Mouse (Mus musculus) kidney, postnatal 0 days (tissue): ENCODE measurements around the gene Perm1. TPM values are rescaled to one million over a fixed set of nuclear protein-coding genes. Genes with fewer than 3 reads are reported as not detected.

Experiments
- ATAC-seq: fragments of 200-750 bp; cut with Nextera tagmentation; replicated peaks from 2 replicates; pipeline ENCODE4 v1.8.0; 2017; ENCODE audit warnings: low read depth, moderate number of reproducible peaks, moderate TSS enrichment, moderate library complexity; ENCODE audit not compliant: low FRiP score
- DNase-seq: peaks from one replicate; pipeline ENCODE4 v3.0.0-alpha.2; 2016; ENCODE audit warnings: low spot score
- H3K27ac ChIP-seq: fragments of 300-500 bp; sonication (generic); 2 replicates; pipeline ENCODE4 v1.5.1; 2014; ENCODE audit warnings: mild to moderate bottlenecking
- H3K27me3 ChIP-seq: fragments of 300-500 bp; sonication (generic); 2 replicates; pipeline ENCODE4 v1.6.1; 2014; ENCODE audit warnings: low read length, mixed read lengths; ENCODE audit not compliant: insufficient read depth
- H3K36me3 ChIP-seq: fragments of 300-500 bp; sonication (generic); 2 replicates; pipeline ENCODE4 v1.6.1; 2014; ENCODE audit warnings: low read length, mixed read lengths; ENCODE audit not compliant: insufficient read depth
- H3K4me1 ChIP-seq: fragments of 300-500 bp; sonication (generic); replicated peaks from 2 replicates; pipeline ENCODE4 v1.6.1; 2014; ENCODE audit warnings: antibody characterized with exemption, low read length, mixed read lengths; ENCODE audit not compliant: insufficient read depth
- H3K4me2 ChIP-seq: fragments of 300-500 bp; sonication (generic); 2 replicates; pipeline ENCODE4 v1.6.1; 2014; ENCODE audit warnings: mild to moderate bottlenecking, low read length, moderate library complexity, mixed read lengths
- H3K4me3 ChIP-seq: fragments of 300-500 bp; sonication (generic); replicated peaks from 2 replicates; pipeline ENCODE4 v1.5.1; 2014; ENCODE audit warnings: low read depth, low read length
- H3K9ac ChIP-seq: fragments of 300-500 bp; sonication (generic); 2 replicates; pipeline ENCODE4 v1.6.1; 2014; ENCODE audit warnings: low read depth, low read length
- H3K9me3 ChIP-seq: fragments of 300-500 bp; sonication (generic); replicated peaks from 2 replicates; pipeline ENCODE4 v1.6.1; 2016; ENCODE audit warnings: low read length, inconsistent platforms, mixed read lengths
- CTCF ChIP-seq: IDR thresholded peaks from 2 replicates; pipeline ENCODE4 v1.5.1; 2016; ENCODE audit warnings: antibody characterized with exemption, low read depth, mild to moderate bottlenecking, moderate library complexity
- WGBS: fragments of 180-500 bp; shearing (Covaris S2); extraction: QIAGEN DNeasy Blood & Tissue Kit; methylation state at CpG from one replicate; pipeline ENCODE4 v1.1.7; 2014; 5-methylcytosine and 5-hydroxymethylcytosine counted together
- polyA plus RNA-seq: library from polyadenylated mRNA; unstranded; fragments of >200 nt; fragmentation: Nextera tagmentation; extraction: Ambion mirVana; gene quantifications from 2 replicates; pipeline ENCODE4 v1.2.1, GENCODE M21; 2015

Perm1 gene
- polyA plus RNA-seq, 1 experiment from 2014 or later, result 0.71 TPM

DNA sequence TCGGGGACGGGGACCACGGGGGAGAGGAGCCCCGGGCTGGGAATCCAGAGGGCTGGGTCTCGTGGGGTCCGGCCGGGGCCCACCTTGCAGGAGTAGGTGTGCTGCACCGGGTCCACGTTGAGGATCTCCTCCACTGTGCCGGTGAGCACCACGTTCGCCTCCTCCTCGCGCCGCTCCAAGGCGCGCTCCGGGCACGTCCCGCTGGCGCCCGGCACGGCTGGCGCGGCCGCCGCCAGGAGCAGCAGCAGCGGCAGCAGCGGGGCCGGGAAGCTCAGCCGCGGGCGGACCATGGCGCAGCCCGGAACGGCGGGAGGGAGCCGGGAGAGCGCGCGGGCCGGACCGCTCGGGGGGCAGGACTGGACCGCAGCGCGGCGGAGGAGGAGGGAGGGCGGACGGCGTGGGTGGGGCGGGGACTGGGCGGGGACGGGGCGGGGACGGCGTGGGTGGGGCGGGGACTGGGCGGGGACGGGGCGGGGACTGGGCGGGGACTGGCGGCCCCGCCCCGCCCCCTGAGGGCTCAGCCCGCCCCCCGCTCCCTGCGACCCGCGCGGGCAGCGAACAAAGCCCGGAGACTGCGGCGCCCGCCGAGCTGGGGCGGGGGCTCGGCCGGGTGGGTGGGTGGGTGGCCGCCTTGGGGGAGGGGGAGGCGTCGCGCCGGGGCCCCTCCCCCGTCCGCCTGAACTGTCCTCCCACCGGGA lies 18.4 kb upstream of the Perm1 start, which contains the start of gene Agrn:
Agrn (minus strand) TSS at position 358 of the 698 bp plus-strand sequence.
- under 1% methylated on average over 44 of the region's 88 CpGs for WGBS
- Histone ChIP-seq H3K9me3 (no peaks in the 10 kb centered on the region), H3K4me2 (peak within 1 kb of the TSS; percentile 96), H3K27ac (peak within 1 kb of the TSS; percentile 93), H3K4me1 (peaks cover 31% of the 10 kb centered on the region), H3K36me3 (0 out of 2 replicates have a peak, but pooled peaks cover 5% of the 10 kb centered on the region), H3K4me3 (peak within 1 kb of the TSS; percentile 96), H3K9ac (peak within 1 kb of the TSS; percentile 90), H3K27me3 (no peaks in the 10 kb centered on the region)
- no peak for DNase-seq
- no peak for TF ChIP-seq CTCF
- peak; percentile 74 for ATAC-seq

DNA sequence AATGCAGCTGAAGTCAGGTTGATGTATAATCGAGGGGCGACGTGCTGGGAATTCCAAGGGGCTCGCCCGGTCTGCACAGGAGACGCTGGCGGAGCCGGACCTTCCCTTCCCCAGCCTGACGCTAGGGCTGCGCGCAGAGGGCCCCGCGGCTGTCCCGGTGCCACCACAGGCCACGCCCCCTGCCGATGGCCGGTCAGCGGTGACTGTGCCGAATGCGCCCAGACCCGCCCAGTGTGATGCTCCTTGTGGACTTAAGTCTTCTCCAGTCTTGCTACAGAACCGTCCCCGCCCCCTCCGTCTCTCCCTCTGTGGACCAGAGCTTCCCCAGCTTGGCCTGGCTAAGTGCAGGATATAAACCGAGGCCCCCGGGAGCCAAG lies 17.9 kb upstream of the Perm1 start:
- ATAC-seq (peak; percentile 94), DNase-seq (peak; percentile 97)
- Histone ChIP-seq H3K27ac (peak overlapping the region; percentile 93), H3K9ac (peak overlapping the region; percentile 65), H3K36me3 (no peaks in the 10 kb centered on the region), H3K4me2 (peak overlapping the region; percentile 53), H3K4me1 (peaks cover 30% of the 10 kb centered on the region), H3K9me3 (no peaks in the 10 kb centered on the region), H3K4me3 (peak overlapping the region; percentile 96), H3K27me3 (no peaks in the 10 kb centered on the region)
- under 1% methylated on average over 26 of the region's 26 CpGs for WGBS
- peak; percentile 58 for TF ChIP-seq CTCF

DNA sequence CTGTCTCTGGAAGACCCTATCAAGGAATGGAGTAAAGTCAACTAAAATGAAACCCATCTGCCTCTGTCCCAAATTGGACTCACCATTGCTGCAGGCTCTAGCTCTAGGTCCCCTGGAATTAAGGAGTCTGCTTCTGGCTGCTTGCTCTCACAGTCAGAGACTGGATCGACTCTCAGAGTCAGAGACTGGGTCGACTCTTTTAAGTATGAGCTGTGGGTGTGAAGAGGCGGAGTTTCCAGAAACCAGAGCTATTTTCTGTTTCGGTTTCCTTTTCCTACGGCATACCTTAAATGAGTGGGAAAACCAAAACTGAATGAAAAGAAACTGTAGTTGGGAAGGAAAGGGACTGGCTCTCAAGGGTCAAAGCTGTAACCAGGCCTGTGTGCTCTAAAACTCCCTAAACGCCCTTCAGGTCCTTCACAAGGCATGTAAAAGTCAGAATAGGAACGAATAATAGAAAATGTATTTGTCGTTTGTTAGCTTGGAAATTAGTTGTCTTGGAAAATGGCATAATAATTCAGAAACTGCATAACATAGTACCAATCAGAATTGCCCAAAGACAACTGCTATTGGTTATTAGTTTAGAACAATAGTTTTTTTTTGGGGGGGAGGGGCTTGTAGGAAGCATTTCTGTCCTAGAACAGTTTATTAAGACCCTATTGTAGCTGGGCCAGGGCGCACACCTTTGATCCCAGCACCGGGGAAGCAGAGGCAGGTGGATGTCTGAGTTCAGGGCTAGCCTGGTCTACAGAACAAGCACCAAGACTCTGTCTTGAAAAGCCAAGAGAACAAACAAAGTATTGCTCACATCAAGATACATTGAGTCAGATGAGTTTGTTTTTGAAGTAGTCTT lies 14.8 kb upstream of the Perm1 start, which contains the start of gene Isg15:
Isg15 (minus strand) TSS at position 196 of the 853 bp plus-strand sequence.
- ATAC-seq (no peak), DNase-seq (peak; percentile 76)
- Histone ChIP-seq H3K27me3 (no peaks in the 10 kb centered on the region), H3K27ac (no peak within 1 kb of the TSS; the same call in 1 of the 2 replicates), H3K9me3 (no peaks in the 10 kb centered on the region), H3K36me3 (no peaks in the 10 kb centered on the region), H3K4me1 (peaks cover 13% of the 10 kb centered on the region), H3K4me3 (peak within 1 kb of the TSS; percentile 20), H3K4me2 (peak within 1 kb of the TSS; percentile 47), H3K9ac (no peak within 1 kb of the TSS)
- TF ChIP-seq CTCF, result no peak
- 49% methylated on average over 10 of the region's 10 CpGs for WGBS

DNA sequence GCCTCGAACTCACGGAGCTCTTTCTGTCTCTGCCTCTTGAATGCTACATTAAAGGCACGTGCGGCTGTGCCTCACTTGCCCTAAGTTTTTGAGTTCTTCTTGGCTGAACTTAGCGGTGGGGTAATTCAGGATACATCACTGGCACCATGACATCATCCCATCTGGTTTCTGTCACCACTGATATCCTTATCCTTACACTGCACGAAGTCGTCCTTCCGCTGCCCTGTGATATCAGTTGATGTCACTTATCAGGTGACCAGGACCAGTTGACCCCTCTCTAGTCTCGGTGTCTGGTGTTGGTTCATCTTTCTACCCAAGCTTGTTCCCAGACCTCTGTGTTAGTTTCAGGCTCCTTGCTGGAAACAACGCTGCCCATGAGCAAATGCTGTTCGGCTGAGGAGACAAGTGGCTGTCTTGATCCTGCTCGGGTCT lies 13.2 kb upstream of the Perm1 start:
- no peak for TF ChIP-seq CTCF
- no peaks in the 10 kb centered on the region for H3K36me3 ChIP-seq

DNA sequence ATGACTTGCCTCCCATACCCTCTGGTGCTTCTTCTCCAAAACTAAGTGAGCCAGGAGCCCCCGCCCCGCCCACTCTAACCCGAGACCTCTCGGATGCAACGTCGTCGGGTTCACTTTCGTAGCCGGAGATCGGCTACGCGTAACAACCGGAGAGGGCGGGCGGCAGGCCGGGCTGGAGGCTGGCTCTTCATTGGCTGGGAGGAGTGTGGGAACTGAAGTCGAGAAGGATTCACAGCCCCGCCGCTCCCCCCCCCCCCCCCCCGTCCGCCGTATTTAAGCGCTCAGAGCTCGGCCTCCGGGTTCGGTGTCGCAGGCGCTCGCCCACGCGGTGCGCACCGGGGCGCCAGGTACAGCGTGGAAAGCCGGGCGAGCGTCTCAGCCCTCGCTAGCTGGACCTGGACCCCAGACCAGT lies 12.7 kb upstream of the Perm1 start, which contains the start of gene AW011738:
AW011738 (plus strand) TSS at position 304 of the 412 bp plus-strand sequence.
- peak; percentile 70 for ATAC-seq
- H3K9ac ChIP-seq, result peak within 1 kb of the TSS; percentile 73
- peak; percentile 84 for DNase-seq
- WGBS, result 0% methylated on average over 38 of the region's 39 CpGs
- no peak for TF ChIP-seq CTCF
- H3K27me3 ChIP-seq, result no peaks in the 10 kb centered on the region
- H3K4me1 ChIP-seq, result peaks cover 9% of the 10 kb centered on the region; the same call in 1 of the 2 replicates
- peak within 1 kb of the TSS; percentile 88 for H3K27ac ChIP-seq
- H3K4me3 ChIP-seq, result peak within 1 kb of the TSS; percentile 66
- no peaks in the 10 kb centered on the region for H3K36me3 ChIP-seq
- peak within 1 kb of the TSS; percentile 98 for H3K4me2 ChIP-seq
- no peaks in the 10 kb centered on the region for H3K9me3 ChIP-seq

More for the DNA sequence above, 13.2 kb upstream of the Perm1 start:
- H3K9ac ChIP-seq, result peak overlapping the region; percentile 73
- peak overlapping the region; percentile 98 for H3K4me2 ChIP-seq
- no peaks in the 10 kb centered on the region for H3K27me3 ChIP-seq
- H3K4me1 ChIP-seq, result peaks cover 9% of the 10 kb centered on the region; the same call in 1 of the 2 replicates
- DNase-seq (no peak), ATAC-seq (no peak)
- H3K9me3 ChIP-seq, result no peaks in the 10 kb centered on the region
- 44% methylated on average over 12 of the region's 12 CpGs for WGBS
- H3K27ac ChIP-seq, result peak overlapping the region; percentile 88; the same call in 1 of the 2 replicates
- peak overlapping the region; percentile 66 for H3K4me3 ChIP-seq
